Mouse (Mus musculus) forebrain, postnatal 0 days (tissue): Measurements from ENCODE around the gene Gripap1. TPM values are rescaled to one million over a fixed set of nuclear protein-coding genes. Genes with fewer than 3 reads are reported as not detected.
A peak's percentile ranks its signal among the peaks of the same experiment; 100 is the strongest.
"Not testable (repeated sequence)": the region's sequence is repeated elsewhere in the genome, so short reads cannot be mapped to it uniquely, and the experiment has no call there.

Source experiments
- ATAC-seq: fragments of 200-750 bp; cut with Nextera tagmentation; 2 replicates; pipeline ENCODE4 v1.8.0; 2017; ENCODE audit warnings: mild to moderate bottlenecking, moderate library complexity
- DNase-seq: peaks from one replicate; pipeline ENCODE4 v3.0.0-alpha.2; 2015
- H3K27ac ChIP-seq: fragments of 300-500 bp; sonication (generic); 2 replicates; pipeline ENCODE4 v1.5.1; 2014; ENCODE audit warnings: low read depth, mild to moderate bottlenecking, antibody characterized with exemption, low read length, moderate library complexity, mixed read lengths
- H3K27me3 ChIP-seq: fragments of 300-500 bp; sonication (generic); 2 replicates; pipeline ENCODE4 v1.6.1; 2014; ENCODE audit warnings: mild to moderate bottlenecking, low read length, mixed read lengths; ENCODE audit not compliant: insufficient read depth
- H3K36me3 ChIP-seq: fragments of 300-500 bp; sonication (generic); 2 replicates; pipeline ENCODE4 v1.6.1; 2014; ENCODE audit warnings: mild to moderate bottlenecking, moderate library complexity; ENCODE audit not compliant: insufficient read depth
- H3K4me1 ChIP-seq: fragments of 300-500 bp; sonication (generic); 2 replicates; pipeline ENCODE4 v1.6.1; 2014; ENCODE audit warnings: antibody characterized with exemption; ENCODE audit not compliant: insufficient read depth
- H3K4me2 ChIP-seq: fragments of 300-500 bp; sonication (generic); 2 replicates; pipeline ENCODE4 v1.6.1; 2014; ENCODE audit warnings: low read depth, mild to moderate bottlenecking, moderate library complexity
- H3K4me3 ChIP-seq: fragments of 300-500 bp; sonication (generic); 2 replicates; pipeline ENCODE4 v1.5.1; 2014; ENCODE audit warnings: low read depth, low read length, mixed read lengths
- H3K9ac ChIP-seq: fragments of 300-500 bp; sonication (generic); 2 replicates; pipeline ENCODE4 v1.6.1; 2014; ENCODE audit warnings: mild to moderate bottlenecking
- H3K9me3 ChIP-seq: fragments of 300-500 bp; sonication (generic); 2 replicates; pipeline ENCODE4 v1.6.1; 2016; ENCODE audit warnings: low read length
- CTCF ChIP-seq: sonication (generic); IDR thresholded peaks from 2 replicates; pipeline ENCODE4 v1.5.1; 2016; ENCODE audit warnings: antibody characterized with exemption, control low read depth, low read depth
- WGBS: fragments of 180-500 bp; shearing (Covaris S2); extraction: QIAGEN DNeasy Blood & Tissue Kit; methylation state at CpG from one replicate; pipeline ENCODE4 v1.1.7; 2014; 5-methylcytosine and 5-hydroxymethylcytosine counted together
- polyA plus RNA-seq: library from polyadenylated mRNA; unstranded; fragments of >200 nt; fragmentation: Nextera tagmentation; extraction: Ambion mirVana; gene quantifications from 2 replicates; pipeline ENCODE4 v1.2.1, GENCODE M21; 2015
- total RNA-seq: library from RNA; depleted of rRNA; stranded (reverse); fragments of >200 nt; gene quantifications from 2 replicates; pipeline ENCODE4 v1.2.3, GENCODE M21; 2014

The Gripap1 gene
- total and polyA plus RNA-seq, 2 experiments from 2014 or later, result 40.7 to 62.4 TPM

- H3K9me3 ChIP-seq, H3K4me3 ChIP-seq, H3K4me1 ChIP-seq, H3K27ac ChIP-seq, H3K4me2 ChIP-seq, H3K9ac ChIP-seq, H3K27me3 ChIP-seq: not testable (repeated sequence)
- DNase-seq, result peak; percentile 17
- H3K36me3 ChIP-seq, result peaks cover 19% of the 10 kb centered on the region
- TF ChIP-seq CTCF, result peak; percentile 39
- ATAC-seq, result peak; percentile 69; the same call in 1 of the 2 replicates
- WGBS, result 56% methylated on average over 8 of the region's 8 CpGs
Observed at GRCm38 (mm10) chrX:7815016-7815415, 25.5 kb downstream of the Gripap1 start.

- ATAC-seq, result peak; percentile 87
- Histone ChIP-seq H3K36me3 (0 out of 2 replicates have a peak, but pooled peaks cover 11% of the 10 kb centered on the region), H3K27ac (no peak within 1 kb of the TSS), H3K9me3 (no peaks in the 10 kb centered on the region), H3K4me3 (peak within 1 kb of the TSS; percentile 42), H3K9ac (peak within 1 kb of the TSS; percentile 45), H3K4me1 (no peaks in the 10 kb centered on the region), H3K27me3 (no peaks in the 10 kb centered on the region), H3K4me2 (peak within 1 kb of the TSS; percentile 52)
- DNase-seq, result peak; percentile 50
- TF ChIP-seq CTCF, result no peak
- WGBS, result 31% methylated on average over 17 of the region's 24 CpGs
Observed at GRCm38 (mm10) chrX:7821865-7822779, 32.6 kb downstream of the Gripap1 start, which contains the start of gene Kcnd1. Gene Kcnd1, plus strand, starts transcription at chrX:7822289.

- H3K9me3 ChIP-seq, result no peaks in the 10 kb centered on the region
- no peak overlapping the region for H3K27ac ChIP-seq
- no peak overlapping the region for H3K4me2 ChIP-seq
- ATAC-seq, result no peak
- no peaks in the 10 kb centered on the region for H3K27me3 ChIP-seq
- no peak overlapping the region for H3K4me3 ChIP-seq
- no peak for DNase-seq
- H3K4me1 ChIP-seq, result no peaks in the 10 kb centered on the region
- H3K36me3 ChIP-seq, result no peaks in the 10 kb centered on the region
- 85% methylated on average over 1 of the region's 1 CpGs for WGBS
- no peak overlapping the region for H3K9ac ChIP-seq
- TF ChIP-seq CTCF, result no peak
Observed at GRCm38 (mm10) chrX:7837146-7837545, 47.6 kb downstream of the Gripap1 start.

GRCm38 (mm10) chrX:7840842-7841162 is 51.2 kb downstream of the Gripap1 start:
- Histone ChIP-seq H3K9me3 (no peaks in the 10 kb centered on the region), H3K27me3 (no peaks in the 10 kb centered on the region), H3K4me2 (peak overlapping the region; percentile 33), H3K27ac (no peak overlapping the region), H3K36me3 (no peaks in the 10 kb centered on the region), H3K4me1 (0 out of 2 replicates have a peak, but pooled peaks cover 4% of the 10 kb centered on the region), H3K4me3 (peak overlapping the region; percentile 24), H3K9ac (no peak overlapping the region)
- WGBS, result 27% methylated on average over 7 of the region's 7 CpGs
- TF ChIP-seq CTCF, result no peak
- ATAC-seq (no peak), DNase-seq (no peak)

- peak within 1 kb of the TSS; percentile 56 for H3K4me2 ChIP-seq
- WGBS, result 27% methylated on average over 73 of the region's 74 CpGs
- no peaks in the 10 kb centered on the region for H3K9me3 ChIP-seq
- H3K36me3 ChIP-seq, result no peaks in the 10 kb centered on the region
- ATAC-seq (peak; percentile 96), DNase-seq (peak; percentile 95)
- peak; percentile 8; the same call in 1 of the 2 replicates for TF ChIP-seq CTCF
- H3K4me1 ChIP-seq, result 0 out of 2 replicates have a peak, but pooled peaks cover 4% of the 10 kb centered on the region
- peak within 1 kb of the TSS; percentile 75 for H3K9ac ChIP-seq
- H3K27me3 ChIP-seq, result no peaks in the 10 kb centered on the region
- peak within 1 kb of the TSS; percentile 58 for H3K4me3 ChIP-seq
- H3K27ac ChIP-seq, result peak within 1 kb of the TSS; percentile 91
Observed at GRCm38 (mm10) chrX:7841163-7842162, 51.9 kb downstream of the Gripap1 start, which contains the start of gene Otud5. Gene Otud5, plus strand, starts transcription at chrX:7841364.

- DNase-seq, result no peak
- H3K36me3 ChIP-seq, result no peaks in the 10 kb centered on the region
- H3K27me3 ChIP-seq, result no peaks in the 10 kb centered on the region
- peak overlapping the region; percentile 56 for H3K4me2 ChIP-seq
- ATAC-seq, result no peak
- 40% methylated on average over 36 of the region's 42 CpGs for WGBS
- no peak for TF ChIP-seq CTCF
- no peaks in the 10 kb centered on the region for H3K9me3 ChIP-seq
- H3K4me1 ChIP-seq, result 0 out of 2 replicates have a peak, but pooled peaks cover 4% of the 10 kb centered on the region
- peak overlapping the region; percentile 58 for H3K4me3 ChIP-seq
- peak overlapping the region; percentile 91 for H3K27ac ChIP-seq
- H3K9ac ChIP-seq, result peak overlapping the region; percentile 75
Observed at GRCm38 (mm10) chrX:7842318-7842717, 52.8 kb downstream of the Gripap1 start.
